Mouse (Mus musculus) neural tube, embryonic 11.5 days (tissue): Measurements from ENCODE around the gene Pnmal1. TPM values are rescaled to one million over a fixed set of nuclear protein-coding genes. Genes with fewer than 3 reads are reported as not detected.
A peak's percentile ranks its signal among the peaks of the same experiment; 100 is the strongest.

Source experiments
- ATAC-seq: fragments of 200-750 bp; cut with Nextera tagmentation; 2 replicates; pipeline ENCODE4 v1.8.0; 2017; ENCODE audit warnings: moderate number of reproducible peaks, mild to moderate bottlenecking, moderate TSS enrichment, moderate library complexity; ENCODE audit not compliant: insufficient read depth, low FRiP score, low TSS enrichment
- DNase-seq: peaks from one replicate; pipeline ENCODE4 v3.0.0-alpha.2; 2015; ENCODE audit warnings: low spot score
- H3K27ac ChIP-seq: fragments of 300-500 bp; sonication (generic); 2 replicates; pipeline ENCODE4 v1.5.1; 2014; ENCODE audit warnings: low read depth, mild to moderate bottlenecking, low read length
- H3K27me3 ChIP-seq: fragments of 300-500 bp; sonication (generic); 2 replicates; pipeline ENCODE4 v1.6.1; 2014; ENCODE audit warnings: mild to moderate bottlenecking, low read length, mixed read lengths; ENCODE audit not compliant: control insufficient read depth, insufficient read depth
- H3K36me3 ChIP-seq: fragments of 300-500 bp; sonication (generic); 2 replicates; pipeline ENCODE4 v1.6.1; 2014; ENCODE audit warnings: mild to moderate bottlenecking, low read length, moderate library complexity, mixed read lengths; ENCODE audit not compliant: control insufficient read depth, insufficient read depth
- H3K4me1 ChIP-seq: fragments of 300-500 bp; sonication (generic); 2 replicates; pipeline ENCODE4 v1.6.1; 2014; ENCODE audit warnings: low read length, mixed read lengths; ENCODE audit not compliant: control insufficient read depth, insufficient read depth
- H3K4me2 ChIP-seq: fragments of 300-500 bp; sonication (generic); 2 replicates; pipeline ENCODE4 v1.6.1; 2014; ENCODE audit warnings: low read depth, mild to moderate bottlenecking, moderate library complexity
- H3K4me3 ChIP-seq: fragments of 300-500 bp; sonication (generic); 2 replicates; pipeline ENCODE4 v1.5.1; 2014; ENCODE audit warnings: low read depth, low read length
- H3K9ac ChIP-seq: fragments of 300-500 bp; sonication (generic); 2 replicates; pipeline ENCODE4 v1.6.1; 2014; ENCODE audit warnings: mild to moderate bottlenecking, low read length
- H3K9me3 ChIP-seq: fragments of 300-500 bp; sonication (generic); 2 replicates; pipeline ENCODE4 v1.6.1; 2016; ENCODE audit warnings: low read length; ENCODE audit not compliant: control insufficient read depth
- WGBS: fragments of 180-500 bp; shearing (Covaris S2); extraction: QIAGEN DNeasy Blood & Tissue Kit; methylation state at CpG from one replicate; pipeline ENCODE4 v1.1.7; 2014; 5-methylcytosine and 5-hydroxymethylcytosine counted together
- polyA plus RNA-seq: library from polyadenylated mRNA; unstranded; fragments of >200 nt; fragmentation: Nextera tagmentation; extraction: Ambion mirVana; gene quantifications from 2 replicates; pipeline ENCODE4 v1.2.1, GENCODE M21; 2014

Pnmal1 gene
- polyA plus RNA-seq, 1 experiment from 2014 or later: 18.0 TPM

- 0 out of 2 replicates have a peak within 1 kb of the TSS, but pooled peaks have one; percentile 50 for H3K27ac ChIP-seq
- H3K9ac ChIP-seq: peak within 1 kb of the TSS; percentile 44
- peak; percentile 88 for DNase-seq
- H3K4me2 ChIP-seq: peak within 1 kb of the TSS; percentile 55
- H3K36me3 ChIP-seq: no peaks in the 10 kb centered on the region
- peaks cover 24% of the 10 kb centered on the region for H3K4me1 ChIP-seq
- no peaks in the 10 kb centered on the region for H3K9me3 ChIP-seq
- 21% methylated on average over 26 of the region's 26 CpGs for WGBS
- ATAC-seq: peak; percentile 85
- H3K4me3 ChIP-seq: peak within 1 kb of the TSS; percentile 29
- H3K27me3 ChIP-seq: no peaks in the 10 kb centered on the region
Observed at GRCm38 (mm10) chr7:16982859-16983568, 23.5 kb downstream of the Pnmal1 start, which contains the start of gene Gm42372. Gm42372 (plus strand) TSS chr7:16983086.

DNA sequence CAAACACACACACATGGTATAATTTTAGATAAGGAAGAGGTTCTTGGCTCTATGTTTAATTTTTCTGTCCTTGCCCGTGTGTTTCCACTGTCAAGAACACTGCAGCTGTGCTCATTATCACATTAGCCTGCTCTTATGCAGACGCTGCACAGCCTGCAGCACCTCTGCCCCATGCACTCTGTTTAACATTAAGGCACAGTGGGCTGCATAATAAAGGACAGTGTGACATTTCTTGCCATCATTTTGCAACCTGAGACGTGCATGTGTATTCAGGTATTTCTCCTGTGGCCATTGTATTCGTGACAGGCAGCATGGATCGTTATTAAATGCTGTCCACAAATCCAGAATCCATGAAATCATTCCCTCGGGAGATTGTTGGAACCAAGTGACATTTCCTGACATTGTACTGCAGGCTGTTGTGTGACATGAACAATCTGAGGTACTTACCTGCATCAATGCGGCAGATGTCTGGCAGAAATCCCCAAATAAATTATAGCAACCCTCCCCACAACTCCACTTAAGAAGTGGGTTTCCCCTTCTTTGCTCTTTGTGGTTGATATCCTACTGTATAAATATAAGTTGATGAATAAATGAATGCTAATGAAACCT is 28.2 kb downstream of the Pnmal1 start:
- Histone ChIP-seq H3K36me3 (no peaks in the 10 kb centered on the region), H3K4me3 (no peak overlapping the region), H3K27me3 (no peaks in the 10 kb centered on the region), H3K9ac (no peak overlapping the region), H3K4me1 (peaks cover 22% of the 10 kb centered on the region), H3K27ac (0 out of 2 replicates have a peak overlapping the region, but pooled peaks have one; percentile 20), H3K9me3 (no peaks in the 10 kb centered on the region), H3K4me2 (no peak overlapping the region)
- DNase-seq (no peak), ATAC-seq (no peak)
- WGBS: 67% methylated on average over 7 of the region's 7 CpGs

- WGBS: 66% methylated on average over 3 of the region's 3 CpGs
- no peak overlapping the region for H3K27ac ChIP-seq
Observed at GRCm38 (mm10) chr7:16988405-16988804, 28.9 kb downstream of the Pnmal1 start.

GRCm38 (mm10) chr7:16990006-16990744 is 30.7 kb downstream of the Pnmal1 start:
- H3K36me3 ChIP-seq: no peaks in the 10 kb centered on the region
- H3K4me1 ChIP-seq: peaks cover 21% of the 10 kb centered on the region
- H3K4me2 ChIP-seq: no peak overlapping the region
- no peak for ATAC-seq
- no peak for DNase-seq
- H3K9me3 ChIP-seq: no peaks in the 10 kb centered on the region
- H3K4me3 ChIP-seq: no peak overlapping the region
- 50% methylated on average over 15 of the region's 15 CpGs for WGBS
- 0 out of 2 replicates have a peak overlapping the region, but pooled peaks have one; percentile 34 for H3K27ac ChIP-seq
- H3K9ac ChIP-seq: no peak overlapping the region
- H3K27me3 ChIP-seq: no peaks in the 10 kb centered on the region

More at GRCm38 (mm10) chr7:16988405-16988804, 28.9 kb downstream of the Pnmal1 start:
- Histone ChIP-seq H3K9me3 (no peaks in the 10 kb centered on the region), H3K4me1 (peaks cover 15% of the 10 kb centered on the region), H3K4me3 (no peak overlapping the region), H3K27me3 (no peaks in the 10 kb centered on the region), H3K36me3 (no peaks in the 10 kb centered on the region), H3K4me2 (no peak overlapping the region), H3K9ac (no peak overlapping the region)
- no peak for ATAC-seq
- DNase-seq: no peak

GRCm38 (mm10) chr7:16991681-16992450 is 32.4 kb downstream of the Pnmal1 start:
- 0 out of 2 replicates have a peak overlapping the region, but pooled peaks have one; percentile 39 for H3K27ac ChIP-seq
- peak overlapping the region; percentile 19; the same call in 1 of the 2 replicates for H3K4me2 ChIP-seq
- H3K9me3 ChIP-seq: no peaks in the 10 kb centered on the region
- no peak overlapping the region for H3K4me3 ChIP-seq
- H3K4me1 ChIP-seq: peaks cover 26% of the 10 kb centered on the region
- peak; percentile 79 for DNase-seq
- H3K36me3 ChIP-seq: no peaks in the 10 kb centered on the region
- H3K9ac ChIP-seq: peak overlapping the region; percentile 26; the same call in 1 of the 2 replicates
- no peaks in the 10 kb centered on the region for H3K27me3 ChIP-seq
- ATAC-seq: peak; percentile 73
- 61% methylated on average over 18 of the region's 18 CpGs for WGBS

- ATAC-seq: no peak
- 93% methylated on average over 5 of the region's 5 CpGs for WGBS
- Histone ChIP-seq H3K36me3 (no peaks in the 10 kb centered on the region), H3K4me3 (peak within 1 kb of the TSS; percentile 45), H3K4me1 (peaks cover 23% of the 10 kb centered on the region), H3K9me3 (no peaks in the 10 kb centered on the region), H3K27ac (0 out of 2 replicates have a peak within 1 kb of the TSS, but pooled peaks have one; percentile 39), H3K4me2 (peak within 1 kb of the TSS; percentile 47), H3K27me3 (no peaks in the 10 kb centered on the region), H3K9ac (peak within 1 kb of the TSS; percentile 29)
- no peak for DNase-seq
Observed at GRCm38 (mm10) chr7:16992451-16992807, 33.0 kb downstream of the Pnmal1 start, which contains the start of gene Ccdc8. Ccdc8 (plus strand) TSS chr7:16992708.

DNA sequence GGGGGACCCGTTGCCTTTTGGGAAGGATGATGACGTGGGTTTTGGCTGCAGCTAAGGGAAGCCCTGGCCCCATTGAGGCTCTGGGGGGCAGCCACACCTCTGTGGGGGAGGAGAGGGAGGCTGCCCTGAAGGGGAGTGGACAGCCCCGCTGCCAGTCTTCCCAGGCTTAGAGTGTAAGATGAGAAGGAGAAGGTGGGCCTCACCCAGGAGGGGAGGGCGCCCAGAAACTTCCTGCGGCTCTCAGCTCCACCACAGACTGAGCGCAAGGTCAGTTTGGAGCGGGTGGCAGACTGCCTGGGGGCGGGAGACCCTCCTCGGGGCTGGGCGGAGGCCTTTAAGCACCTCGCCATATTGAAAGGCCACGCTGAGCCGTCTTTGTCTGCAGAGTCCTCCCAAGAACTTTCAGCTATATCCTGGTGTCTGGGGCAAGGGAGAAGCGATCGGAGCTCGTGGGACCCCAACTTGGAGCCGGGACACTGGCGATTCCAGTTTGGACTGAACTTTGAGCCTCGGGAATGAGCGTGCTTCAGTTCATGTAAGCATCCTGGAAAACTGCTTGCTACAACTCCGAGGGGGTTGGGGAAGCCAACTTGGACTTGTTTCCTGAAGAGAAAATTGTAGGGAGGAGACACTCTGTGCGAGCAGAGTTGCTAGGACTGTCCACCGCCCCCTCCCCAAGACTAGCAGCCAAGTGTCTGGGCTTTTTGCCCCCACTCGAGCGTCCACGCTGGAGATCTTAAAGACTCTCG is 34.3 kb downstream of the Pnmal1 start:
- no peaks in the 10 kb centered on the region for H3K9me3 ChIP-seq
- H3K4me2 ChIP-seq: peak overlapping the region; percentile 47
- 1% methylated on average over 27 of the region's 27 CpGs for WGBS
- DNase-seq (peak; percentile 75), ATAC-seq (peak; percentile 64)
- peak overlapping the region; percentile 45 for H3K4me3 ChIP-seq
- peaks cover 20% of the 10 kb centered on the region for H3K4me1 ChIP-seq
- no peak overlapping the region for H3K27ac ChIP-seq
- peak overlapping the region; percentile 29 for H3K9ac ChIP-seq
- no peaks in the 10 kb centered on the region for H3K27me3 ChIP-seq
- H3K36me3 ChIP-seq: no peaks in the 10 kb centered on the region
